Mouse (Mus musculus): Measurements from ENCODE around the gene Ncan.
"Not testable (repeated sequence)": the region's sequence is repeated elsewhere in the genome, so short reads cannot be mapped to it uniquely, and the experiment has no call there.

The Ncan gene

GRCm38 (mm10) chr8:70081976-70082375, 38.7 kb downstream of the Ncan start:
- no peak for DNase-seq

- DNase-seq, result no peak
Measured at GRCm38 (mm10) chr8:70073682-70074081, 47.0 kb downstream of the Ncan start.

- DNase-seq, result no peak
Measured at GRCm38 (mm10) chr8:70073120-70073519, 47.6 kb downstream of the Ncan start.

GRCm38 (mm10) chr8:70072441-70073069, 48.1 kb downstream of the Ncan start, which contains the start of gene Tm6sf2:
Gene Tm6sf2, plus strand, starts transcription at chr8:70072924.
- peak; percentile 79 to 89 for DNase-seq

GRCm38 (mm10) chr8:70071836-70072440, 48.7 kb downstream of the Ncan start:
- DNase-seq, result peak in 1 of 2 experiments; percentile 45

- no peak for DNase-seq
Measured at GRCm38 (mm10) chr8:70057721-70058120, 63.0 kb downstream of the Ncan start.

- not testable (repeated sequence) for DNase-seq
Measured at GRCm38 (mm10) chr8:70050434-70050833, 70.2 kb downstream of the Ncan start.

- DNase-seq, result no peak
Measured at GRCm38 (mm10) chr8:70049662-70050061, 71.0 kb downstream of the Ncan start.

GRCm38 (mm10) chr8:70043996-70044395, 76.7 kb downstream of the Ncan start:
- no peak for DNase-seq

All from kidney, postnatal 25 days (tissue).